Mouse (Mus musculus): ENCODE data around the gene Rtn2.

DNA sequence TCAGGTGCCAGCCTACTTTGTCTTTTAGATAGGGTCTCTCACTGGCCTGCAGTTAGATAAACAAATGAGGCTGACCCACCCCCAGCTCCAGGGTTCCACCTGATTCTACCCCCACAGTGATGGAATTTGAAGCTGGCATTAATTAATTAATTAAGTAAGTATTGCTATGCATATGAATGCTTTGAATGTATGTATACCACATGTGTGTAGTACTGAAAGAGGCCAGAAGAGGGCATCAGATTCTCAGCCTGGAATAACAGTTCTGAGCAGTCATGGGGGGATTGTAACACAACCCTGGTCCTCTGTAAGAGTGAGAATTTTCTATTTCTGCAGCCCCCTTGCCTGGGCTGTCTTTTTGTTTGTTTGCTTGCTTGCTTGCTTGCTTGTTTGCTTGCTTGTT is 46.0 kb downstream of the Rtn2 start:
- no peak for TF ChIP-seq ZNF384 (IDR thresholded peaks at IDR 0.05; ENCODE audit: low read depth, low read length)
- TF ChIP-seq CHD2 (IDR thresholded peaks at IDR 0.05; ENCODE audit: low read depth, low read length), result no peak
